Mouse (Mus musculus) forebrain, embryonic 10.5 days (tissue): ENCODE results near the gene Rassf8. TPM values are rescaled to one million over a fixed set of nuclear protein-coding genes. Genes with fewer than 3 reads are reported as not detected.

Experiments used
- DNase-seq: peaks from one replicate; pipeline ENCODE4 v3.0.0-alpha.2; 2017; ENCODE audit warnings: low spot score; ENCODE audit errors: extremely low spot score
- H3K27ac ChIP-seq: fragments of 300-500 bp; sonication (generic); 2 replicates; pipeline ENCODE4 v1.5.1; 2016; ENCODE audit warnings: mild to moderate bottlenecking
- H3K27me3 ChIP-seq: fragments of 300-500 bp; sonication (generic); 2 replicates; pipeline ENCODE4 v1.6.1; 2016; ENCODE audit warnings: mild to moderate bottlenecking; ENCODE audit not compliant: poor library complexity, severe bottlenecking
- H3K36me3 ChIP-seq: fragments of 300-500 bp; sonication (generic); replicated peaks from 2 replicates; pipeline ENCODE4 v1.6.1; 2016; ENCODE audit warnings: mild to moderate bottlenecking, moderate library complexity
- H3K4me1 ChIP-seq: fragments of 300-500 bp; sonication (generic); 2 replicates; pipeline ENCODE4 v1.6.1; 2016
- H3K4me3 ChIP-seq: fragments of 300-500 bp; sonication (generic); 2 replicates; pipeline ENCODE4 v1.5.1; 2016; ENCODE audit warnings: mild to moderate bottlenecking, moderate library complexity
- H3K9me3 ChIP-seq: fragments of 300-500 bp; sonication (generic); 2 replicates; pipeline ENCODE4 v1.6.1; 2016; ENCODE audit warnings: mild to moderate bottlenecking, moderate library complexity
- WGBS: fragments of 180-500 bp; shearing (Covaris S2); methylation state at CpG from one replicate; pipeline ENCODE4 v1.1.7; 2016; 5-methylcytosine and 5-hydroxymethylcytosine counted together
- polyA plus RNA-seq: library from polyadenylated mRNA; unstranded; fragments of >200 nt; fragmentation: Nextera tagmentation; extraction: Ambion mirVana; gene quantifications from 2 replicates; pipeline ENCODE4 v1.2.1, GENCODE M21; 2016

Gene Rassf8
- polyA plus RNA-seq, 1 experiment from 2014 or later, result 2.3 TPM

- Histone ChIP-seq H3K9me3 (no peaks in the 10 kb centered on the region), H3K36me3 (no peaks in the 10 kb centered on the region), H3K27ac (no peak overlapping the region), H3K4me1 (peaks cover 4% of the 10 kb centered on the region; the same call in 1 of the 2 replicates), H3K4me3 (no peak overlapping the region), H3K27me3 (no peaks in the 10 kb centered on the region)
- DNase-seq, result no peak
- 95% methylated on average over 8 of the region's 8 CpGs for WGBS
These were observed 101.1 kb downstream of the Rassf8 start for GRCm38 (mm10) chr6:145847661-145848060.

- no peak overlapping the region for H3K4me3 ChIP-seq
- H3K9me3 ChIP-seq, result no peaks in the 10 kb centered on the region
- peaks cover 30% of the 10 kb centered on the region for H3K4me1 ChIP-seq
- H3K27ac ChIP-seq, result no peak overlapping the region
- 63% methylated on average over 2 of the region's 2 CpGs for WGBS
- no peaks in the 10 kb centered on the region for H3K27me3 ChIP-seq
- H3K36me3 ChIP-seq, result no peaks in the 10 kb centered on the region
- DNase-seq, result no peak
These were observed 104.2 kb downstream of the Rassf8 start for GRCm38 (mm10) chr6:145850789-145851188.

GRCm38 (mm10) chr6:145851956-145852355 is 105.4 kb downstream of the Rassf8 start:
- H3K27me3 ChIP-seq, result no peaks in the 10 kb centered on the region
- no peaks in the 10 kb centered on the region for H3K36me3 ChIP-seq
- peaks cover 41% of the 10 kb centered on the region for H3K4me1 ChIP-seq
- no peak overlapping the region for H3K27ac ChIP-seq
- no peak for DNase-seq
- 89% methylated on average over 11 of the region's 11 CpGs for WGBS
- no peaks in the 10 kb centered on the region for H3K9me3 ChIP-seq
- H3K4me3 ChIP-seq, result no peak overlapping the region

GRCm38 (mm10) chr6:145852708-145853107 is 106.2 kb downstream of the Rassf8 start:
- H3K36me3 ChIP-seq, result no peaks in the 10 kb centered on the region
- 91% methylated on average over 7 of the region's 7 CpGs for WGBS
- no peak overlapping the region for H3K4me3 ChIP-seq
- no peak overlapping the region for H3K27ac ChIP-seq
- H3K4me1 ChIP-seq, result peaks cover 48% of the 10 kb centered on the region
- no peak for DNase-seq
- H3K27me3 ChIP-seq, result peaks cover 5% of the 10 kb centered on the region; the same call in 1 of the 2 replicates
- H3K9me3 ChIP-seq, result no peaks in the 10 kb centered on the region

GRCm38 (mm10) chr6:145853356-145854079 is 107.0 kb downstream of the Rassf8 start:
- H3K4me3 ChIP-seq, result no peak overlapping the region
- H3K27me3 ChIP-seq, result peaks cover 12% of the 10 kb centered on the region
- no peak overlapping the region for H3K27ac ChIP-seq
- no peak for DNase-seq
- H3K4me1 ChIP-seq, result peaks cover 48% of the 10 kb centered on the region
- 91% methylated on average over 10 of the region's 10 CpGs for WGBS
- H3K36me3 ChIP-seq, result no peaks in the 10 kb centered on the region
- H3K9me3 ChIP-seq, result no peaks in the 10 kb centered on the region

GRCm38 (mm10) chr6:145854756-145855155 is 108.2 kb downstream of the Rassf8 start:
- Histone ChIP-seq H3K27me3 (peaks cover 20% of the 10 kb centered on the region), H3K9me3 (no peaks in the 10 kb centered on the region), H3K4me1 (peaks cover 52% of the 10 kb centered on the region), H3K27ac (peak overlapping the region; percentile 82; the same call in 1 of the 2 replicates), H3K4me3 (no peak overlapping the region), H3K36me3 (no peaks in the 10 kb centered on the region)
- DNase-seq, result no peak
- WGBS, result 66% methylated on average over 5 of the region's 5 CpGs

- Histone ChIP-seq H3K36me3 (no peaks in the 10 kb centered on the region), H3K4me3 (peak overlapping the region; percentile 34), H3K27ac (peak overlapping the region; percentile 82), H3K9me3 (no peaks in the 10 kb centered on the region), H3K4me1 (peaks cover 49% of the 10 kb centered on the region), H3K27me3 (peaks cover 31% of the 10 kb centered on the region)
- peak; percentile 99 for DNase-seq
- 4% methylated on average over 28 of the region's 28 CpGs for WGBS
These were observed 109.4 kb downstream of the Rassf8 start for GRCm38 (mm10) chr6:145855720-145856551.

- DNase-seq, result no peak
- WGBS, result 86% methylated on average over 7 of the region's 7 CpGs
- Histone ChIP-seq H3K27ac (no peak overlapping the region), H3K4me1 (peaks cover 51% of the 10 kb centered on the region), H3K36me3 (no peaks in the 10 kb centered on the region), H3K4me3 (no peak overlapping the region), H3K27me3 (peaks cover 45% of the 10 kb centered on the region), H3K9me3 (no peaks in the 10 kb centered on the region)
These were observed 110.9 kb downstream of the Rassf8 start for GRCm38 (mm10) chr6:145857428-145857827.

GRCm38 (mm10) chr6:145858414-145858813 is 111.9 kb downstream of the Rassf8 start:
- no peak overlapping the region for H3K27ac ChIP-seq
- H3K9me3 ChIP-seq, result no peaks in the 10 kb centered on the region
- H3K27me3 ChIP-seq, result peaks cover 55% of the 10 kb centered on the region
- no peaks in the 10 kb centered on the region for H3K36me3 ChIP-seq
- no peak for DNase-seq
- H3K4me3 ChIP-seq, result no peak overlapping the region
- H3K4me1 ChIP-seq, result peaks cover 59% of the 10 kb centered on the region
- 84% methylated on average over 8 of the region's 8 CpGs for WGBS

GRCm38 (mm10) chr6:145860350-145860749 is 113.8 kb downstream of the Rassf8 start:
- H3K27me3 ChIP-seq, result peaks cover 74% of the 10 kb centered on the region
- 66% methylated on average over 2 of the region's 2 CpGs for WGBS
- peaks cover 59% of the 10 kb centered on the region for H3K4me1 ChIP-seq
- no peak overlapping the region for H3K4me3 ChIP-seq
- no peaks in the 10 kb centered on the region for H3K36me3 ChIP-seq
- no peaks in the 10 kb centered on the region for H3K9me3 ChIP-seq
- H3K27ac ChIP-seq, result no peak overlapping the region
- DNase-seq, result no peak

- Histone ChIP-seq H3K4me1 (peaks cover 59% of the 10 kb centered on the region), H3K4me3 (peak overlapping the region; percentile 68; the same call in 1 of the 2 replicates), H3K27ac (no peak overlapping the region), H3K27me3 (peaks cover 87% of the 10 kb centered on the region), H3K36me3 (no peaks in the 10 kb centered on the region), H3K9me3 (no peaks in the 10 kb centered on the region)
- DNase-seq, result no peak
- 69% methylated on average over 9 of the region's 9 CpGs for WGBS
These were observed 115.1 kb downstream of the Rassf8 start for GRCm38 (mm10) chr6:145861462-145862227.

- no peak for DNase-seq
- peak overlapping the region; percentile 84; the same call in 1 of the 2 replicates for H3K27ac ChIP-seq
- peak overlapping the region; percentile 68 for H3K4me3 ChIP-seq
- H3K36me3 ChIP-seq, result no peaks in the 10 kb centered on the region
- H3K9me3 ChIP-seq, result no peaks in the 10 kb centered on the region
- peaks cover 58% of the 10 kb centered on the region for H3K4me1 ChIP-seq
- WGBS, result 18% methylated on average over 4 of the region's 4 CpGs
- peaks cover 93% of the 10 kb centered on the region for H3K27me3 ChIP-seq
These were observed 115.8 kb downstream of the Rassf8 start for GRCm38 (mm10) chr6:145862321-145862720.
